Mouse (Mus musculus) lung, adult 2 months (tissue): Measurements from ENCODE around the gene Cc2d2b.

ENCODE experiments used
- CTCF ChIP-seq: fragments of 200-500 bp; IDR thresholded peaks from 2 replicates; pipeline ENCODE4 v1.5.1; 2011; ENCODE audit warnings: mild to moderate bottlenecking, low read length, control low read depth; ENCODE audit not compliant: insufficient read depth
- POLR2A ChIP-seq: fragments of 200-500 bp; IDR thresholded peaks from 2 replicates; pipeline ENCODE4 v1.6.1; 2011; ENCODE audit warnings: low read depth, mild to moderate bottlenecking, control low read depth, low read length, borderline replicate concordance; ENCODE audit errors: extremely low read depth

DNA sequence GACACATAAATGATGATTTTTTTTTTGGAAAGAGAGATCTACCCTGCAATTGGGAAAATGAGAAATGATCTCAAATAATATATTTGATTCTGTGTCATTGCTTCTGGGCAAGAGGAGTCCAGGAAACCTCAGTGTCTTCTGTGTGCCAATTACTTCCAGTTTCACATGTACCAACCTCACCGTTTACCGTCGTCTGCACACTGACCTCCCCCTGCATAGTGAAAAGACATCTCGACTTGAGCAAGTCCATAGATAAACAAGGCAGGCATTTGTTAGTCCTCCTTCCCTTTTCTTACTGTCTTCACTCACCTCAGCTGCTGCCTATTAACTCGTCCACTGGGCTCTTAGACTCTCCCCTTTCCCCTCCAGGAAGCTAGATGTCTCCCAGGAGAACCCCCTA lies 77.1 kb downstream of the Cc2d2b start:
- TF ChIP-seq CTCF = no peak
- TF ChIP-seq POLR2A = no peak
